Mouse (Mus musculus) heart, adult 18-20 months (tissue): ENCODE data around the gene Tex22. TPM values are rescaled to one million over a fixed set of nuclear protein-coding genes. Genes with fewer than 3 reads are reported as not detected.

Experiments
- DNase-seq, 2 experiments: peaks; one replicate each; pipeline ENCODE4 v3.0.0; 2021 to 2022; ENCODE audit warnings: mixed read lengths in 1 of 2
- microRNA-seq, 2 experiments: library from miRNA; unstranded; fragments of <30 nt; microRNA quantifications; one replicate each; pipeline ENCODE4 v1.2.0; 2022
- total RNA-seq, 2 experiments: library from RNA; stranded (reverse); gene quantifications; 2 replicates each; pipeline ENCODE4 v1.2.3; 2021

Tex22 gene
- total RNA-seq, 2 experiments from 2014 or later, result not detected

DNA sequence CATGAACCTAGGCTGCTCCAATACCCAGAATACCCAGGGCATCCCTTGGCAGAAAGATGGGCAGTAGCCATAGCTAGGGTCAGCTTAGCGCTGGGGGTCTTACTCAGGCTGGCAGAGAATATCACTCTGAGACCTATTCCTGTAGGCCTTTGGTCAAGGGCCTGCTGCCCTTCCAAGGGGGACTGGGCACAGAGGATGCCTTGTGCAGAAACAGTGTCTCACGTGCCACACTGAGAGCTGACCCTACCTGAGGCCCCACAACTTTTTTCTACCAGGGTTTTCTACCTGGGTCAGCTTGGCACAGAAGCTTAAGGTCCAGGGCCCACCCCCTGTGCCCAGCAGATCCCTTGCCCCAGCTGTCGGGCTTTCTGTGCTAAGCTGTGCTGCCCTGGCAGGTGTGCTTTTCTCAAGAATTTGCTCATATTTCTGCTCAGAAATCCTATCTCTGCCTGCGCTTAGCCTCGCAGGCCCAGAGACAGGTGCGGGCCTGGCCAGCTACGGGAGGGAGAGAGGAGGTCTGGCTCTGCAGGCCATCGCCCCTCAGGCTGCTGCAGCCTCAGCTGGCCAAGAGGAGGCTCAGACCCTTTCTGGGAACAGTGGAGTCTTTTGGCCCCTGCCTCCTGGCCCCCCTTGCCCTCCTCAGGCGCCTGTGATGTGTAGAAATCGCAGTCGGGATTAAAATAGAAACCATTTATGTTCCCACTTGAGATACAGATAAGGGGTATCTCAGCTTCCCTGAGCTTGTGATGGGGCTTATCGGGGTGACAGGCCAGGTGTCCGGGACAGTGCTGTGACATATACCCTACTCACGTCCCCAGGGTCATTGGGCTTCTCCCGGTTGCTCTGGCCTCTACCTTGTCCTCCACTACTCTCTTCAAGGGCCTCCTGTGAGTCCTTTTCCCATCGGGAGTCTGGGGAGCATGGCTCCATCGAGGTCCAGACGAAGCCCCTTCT is 63.2 kb downstream of the Tex22 start:
- DNase-seq, result peak; percentile 69 to 83

- DNase-seq, result peak in 1 of 2 experiments; percentile 34
Measured at GRCm38 (mm10) chr12:113138291-113138690, 64.0 kb downstream of the Tex22 start.

Small RNA genes lying within 50 kb of the gene (microRNA-seq; reads per million reads assigned to microRNA genes)
- 0 reads per million in 2 experiments for gene Gm44471

Other genes starting within 250 kb of the Tex22 start
- 1 to 10 TPM; 5.1 to 5.6 TPM for gene Cdca4, start 245.1 kb upstream of the Tex22 start, total RNA-seq
- 1 to 10 TPM in 1 of 2 experiments, under 1 TPM in 1; 0.37 to 1.3 TPM for gene Gpr132, start 206.3 kb upstream of the Tex22 start, total RNA-seq
- 10 to 100 TPM; 31.5 to 38.6 TPM for gene Jag2, start 144.7 kb upstream of the Tex22 start, total RNA-seq
- 1 to 10 TPM; 8.2 to 9.2 TPM for gene Nudt14, start 132.4 kb upstream of the Tex22 start, total RNA-seq
- 10 to 100 TPM; 24.3 to 27.6 TPM for gene Btbd6, start 98.0 kb upstream of the Tex22 start, total RNA-seq
- gene Brf1, start 73.8 kb upstream of the Tex22 start, total RNA-seq, result 10 to 100 TPM; 21.4 to 26.4 TPM
- gene Pacs2, start 60.0 kb upstream of the Tex22 start, total RNA-seq, result 10 to 100 TPM; 33.1 to 37.1 TPM
- gene Mta1, start 23.8 kb downstream of the Tex22 start, total RNA-seq, result 10 to 100 TPM; 43.9 to 46.2 TPM
- gene Crip2, start 65.7 kb downstream of the Tex22 start, total RNA-seq, result 1,000 to 10,000 TPM; 1,463 to 1,557 TPM
- gene Crip1, start 71.8 kb downstream of the Tex22 start, total RNA-seq, result 100 to 1,000 TPM; 191 to 201 TPM
- gene Tedc1, start 81.9 kb downstream of the Tex22 start, total RNA-seq, result under 1 TPM; 0.31 to 0.89 TPM
- not detected for gene Tmem121, start 111.4 kb downstream of the Tex22 start, total RNA-seq